Mouse (Mus musculus) lung, postnatal 0 days (tissue): ENCODE results near the gene Cmtm3.

ENCODE experiments used
- CTCF ChIP-seq: IDR thresholded peaks from 2 replicates; pipeline ENCODE4 v1.5.1; 2016; ENCODE audit warnings: antibody characterized with exemption, mild to moderate bottlenecking
- EP300 ChIP-seq: IDR thresholded peaks from 2 replicates; pipeline ENCODE4 v1.6.1; 2016; ENCODE audit warnings: antibody characterized with exemption, mild to moderate bottlenecking, control low read depth

DNA sequence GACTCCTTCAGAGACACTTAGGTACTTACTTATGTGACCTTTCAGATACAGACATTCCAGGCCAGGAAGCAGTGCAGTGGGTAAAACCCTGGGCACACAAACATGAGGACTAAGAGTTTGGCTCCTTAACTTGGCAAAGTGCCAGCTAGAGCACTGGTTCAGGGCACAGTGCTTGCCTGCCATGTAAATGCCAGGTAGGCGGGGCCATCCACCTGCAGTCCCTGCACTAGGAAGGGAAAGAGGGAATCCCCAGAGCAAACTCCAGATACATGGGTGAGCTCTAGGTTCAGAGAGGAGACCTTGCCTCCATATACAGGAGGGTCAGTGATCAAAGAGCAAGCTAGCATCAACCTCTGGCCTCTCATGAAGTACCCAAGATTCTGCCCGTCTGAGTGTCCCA, 48.8 kb downstream of the Cmtm3 start:
- TF ChIP-seq EP300 (no peak), CTCF (no peak)
